Mouse (Mus musculus): ENCODE data around the gene 2210016L21Rik.
"Not testable (repeated sequence)": the region's sequence is repeated elsewhere in the genome, so short reads cannot be mapped to it uniquely, and the experiment has no call there.

DNA sequence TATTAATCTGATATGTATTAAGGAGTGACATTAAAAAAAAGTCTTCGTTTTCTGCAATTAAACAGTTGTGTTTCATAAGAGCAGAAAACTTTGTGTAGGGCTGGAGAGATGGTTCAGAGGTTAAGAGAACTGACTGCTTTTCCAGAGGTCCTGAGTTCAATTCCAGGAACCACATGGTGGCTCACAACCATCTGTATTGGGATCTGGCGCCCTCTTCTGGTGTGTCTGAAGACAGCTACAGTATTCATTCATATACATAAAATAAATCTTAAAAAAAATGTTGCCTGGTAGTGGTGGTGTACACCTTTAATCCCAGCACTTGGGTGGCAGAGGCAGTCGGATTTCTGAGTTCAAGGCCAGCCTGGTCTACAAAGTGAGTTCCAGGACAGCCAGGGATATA lies 820 bp upstream of the 2210016L21Rik start:
- TF ChIP-seq POLR2AphosphoS5 (IDR thresholded peaks at IDR 0.05; ENCODE audit: insufficient replicate concordance, low read depth, low read length); GATA1 (IDR thresholded peaks at IDR 0.05; ENCODE audit: borderline replicate concordance, low read length): not testable (repeated sequence)

Measured in G1E (cell line).